Mouse (Mus musculus): ENCODE results near the gene Tead1. TPM values are rescaled to one million over a fixed set of nuclear protein-coding genes. Genes with fewer than 3 reads are reported as not detected.

Gene Tead1
- not detected for polyA plus RNA-seq (2017; shearing (Covaris generic))

GRCm38 (mm10) chr7:112679171-112679512, at the start of gene Tead1:
Gene Tead1 (plus strand): TSS chr7:112679318.

GRCm38 (mm10) chr7:112953777-112954291, 274.7 kb downstream of the Tead1 start, which contains the start of gene Rassf10:
Gene Rassf10 (plus strand): TSS chr7:112953962.

Data from CD4-positive, CD25-positive, alpha-beta regulatory T cell, adult 9 weeks (primary cell).